Mouse (Mus musculus): Measurements from ENCODE around the gene Prrx2. TPM values are rescaled to one million over a fixed set of nuclear protein-coding genes. Genes with fewer than 3 reads are reported as not detected.

The Prrx2 gene
- polyA plus RNA-seq, 1 experiment from 2014 or later: 2.8 TPM

Other genes starting within 250 kb of the Prrx2 start
- gene Cstad, start 239.9 kb upstream of the Prrx2 start, polyA plus RNA-seq (2015; fragmentation: Nextera tagmentation; extraction: Ambion mirVana): 0.27 and 0.43 TPM in 2 replicates
- 1.1 and 1.3 TPM in 2 replicates for gene 1700001O22Rik, start 31.3 kb upstream of the Prrx2 start, polyA plus RNA-seq (2015; fragmentation: Nextera tagmentation; extraction: Ambion mirVana)
- gene Ntmt1, start 27.1 kb upstream of the Prrx2 start, polyA plus RNA-seq (2015; fragmentation: Nextera tagmentation; extraction: Ambion mirVana): 121 and 123 TPM in 2 replicates
- gene Asb6, start 4.6 kb upstream of the Prrx2 start, polyA plus RNA-seq (2015; fragmentation: Nextera tagmentation; extraction: Ambion mirVana): 41.7 and 43.0 TPM in 2 replicates
- gene Ptges, start 94.9 kb downstream of the Prrx2 start, polyA plus RNA-seq (2015; fragmentation: Nextera tagmentation; extraction: Ambion mirVana): 2.5 and 2.9 TPM in 2 replicates
- 18.3 and 20.5 TPM in 2 replicates for gene Tor1b, start 118.0 kb downstream of the Prrx2 start, polyA plus RNA-seq (2015; fragmentation: Nextera tagmentation; extraction: Ambion mirVana)
- gene Tor1a, start 133.0 kb downstream of the Prrx2 start, polyA plus RNA-seq (2015; fragmentation: Nextera tagmentation; extraction: Ambion mirVana): 93.2 and 95.7 TPM in 2 replicates
- 88.8 and 92.8 TPM in 2 replicates for gene BC005624, start 147.2 kb downstream of the Prrx2 start, polyA plus RNA-seq (2015; fragmentation: Nextera tagmentation; extraction: Ambion mirVana)
- 42.5 and 47.9 TPM in 2 replicates for gene Usp20, start 147.3 kb downstream of the Prrx2 start, polyA plus RNA-seq (2015; fragmentation: Nextera tagmentation; extraction: Ambion mirVana)